Mouse (Mus musculus): ENCODE results near the gene Cd109.

Cd109 gene

DNA sequence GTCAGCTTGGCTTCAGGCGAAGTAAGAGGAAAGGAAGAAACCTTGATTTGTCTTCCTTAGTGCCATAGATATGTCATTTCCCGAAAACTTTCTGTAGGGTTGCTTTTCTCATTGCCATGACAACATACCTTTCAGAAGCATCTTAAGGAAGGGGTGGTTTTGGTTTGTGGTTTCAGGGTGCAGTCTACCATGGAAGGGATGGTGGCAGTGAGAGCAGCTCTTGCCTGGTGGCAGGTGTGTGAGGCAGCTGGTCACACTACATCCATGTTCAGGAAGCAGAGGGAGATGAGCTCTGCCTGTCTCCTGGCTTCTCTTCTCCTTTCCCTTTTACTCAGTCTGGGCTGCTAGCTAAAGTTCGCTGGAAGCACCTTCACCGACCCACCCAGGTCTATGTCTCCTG is 26.0 kb downstream of the Cd109 start:
- DNase-seq (ENCODE audit: low read depth, low spot score): no peak

- DNase-seq (ENCODE audit: low read depth, low spot score): peak; percentile 63
Observed at GRCm38 (mm10) chr9:78646008-78646777, 30.8 kb downstream of the Cd109 start.

DNA sequence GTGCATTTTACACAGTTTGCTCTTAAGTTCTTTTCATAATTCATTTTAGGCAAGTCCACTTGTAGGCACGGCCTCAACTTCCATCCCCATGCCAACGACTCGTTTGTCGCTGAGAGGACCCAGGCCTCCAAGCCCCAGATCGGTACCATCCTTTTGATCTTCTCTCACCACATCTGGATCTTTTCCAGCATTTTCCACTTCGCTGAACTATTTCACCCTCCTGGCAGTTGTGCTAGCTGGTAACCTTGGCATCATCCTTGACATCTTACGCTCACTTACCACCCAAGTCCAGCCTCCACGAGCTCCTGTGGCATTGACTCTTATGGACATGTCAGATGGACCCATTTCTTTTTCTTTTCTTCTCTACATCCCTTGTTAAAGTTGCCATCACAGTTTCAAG is 33.3 kb downstream of the Cd109 start:
- DNase-seq (ENCODE audit: low read depth, low spot score): no peak

- DNase-seq (ENCODE audit: low read depth, low spot score): no peak
Observed at GRCm38 (mm10) chr9:78649398-78649797, 34.1 kb downstream of the Cd109 start.

DNA sequence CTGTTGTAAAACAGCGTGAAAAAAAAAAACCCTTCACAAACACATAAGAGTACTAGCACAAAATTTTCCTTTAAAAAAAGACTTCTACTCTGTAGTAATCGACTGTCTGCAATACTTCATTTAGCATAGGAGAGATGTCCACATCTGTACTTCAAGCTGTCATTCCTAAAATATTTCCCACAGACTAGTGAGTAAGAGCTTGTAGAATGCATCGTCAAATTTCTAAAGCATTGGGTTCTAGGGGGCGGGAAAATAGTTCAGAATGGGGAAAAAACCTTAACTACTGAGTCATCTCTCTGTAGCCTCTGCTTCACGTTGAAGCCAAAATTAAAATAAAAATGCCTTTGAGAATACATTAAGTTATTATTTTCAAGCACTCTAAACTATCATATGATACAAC is 42.2 kb downstream of the Cd109 start:
- DNase-seq (ENCODE audit: low read depth, low spot score): no peak

DNA sequence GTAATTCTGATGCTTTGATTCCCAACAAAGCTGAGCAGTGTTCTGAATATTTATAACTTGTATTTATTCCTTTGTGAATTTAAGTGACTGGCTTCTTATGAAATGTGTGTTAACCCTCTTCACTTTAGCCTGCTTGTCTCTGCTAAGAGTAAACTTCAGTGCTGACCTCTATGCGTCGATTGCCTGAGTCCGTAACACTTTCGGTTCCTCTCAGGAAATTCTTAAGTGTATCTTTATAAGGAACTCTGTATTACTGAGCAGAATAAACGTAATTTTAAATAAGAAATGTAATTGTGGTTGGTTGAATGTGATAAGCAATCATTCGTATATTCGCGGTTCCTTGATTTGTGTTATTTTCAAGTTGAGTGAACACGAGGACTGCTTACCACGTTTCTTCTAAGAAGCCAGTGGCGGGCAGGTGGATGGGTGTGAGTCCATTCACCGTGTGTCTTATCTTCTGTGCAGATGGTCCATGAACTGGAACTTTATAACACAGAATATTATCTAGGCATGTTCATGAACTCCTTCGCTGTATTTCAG is 56.2 kb downstream of the Cd109 start:
- DNase-seq (ENCODE audit: low read depth, low spot score): no peak

DNA sequence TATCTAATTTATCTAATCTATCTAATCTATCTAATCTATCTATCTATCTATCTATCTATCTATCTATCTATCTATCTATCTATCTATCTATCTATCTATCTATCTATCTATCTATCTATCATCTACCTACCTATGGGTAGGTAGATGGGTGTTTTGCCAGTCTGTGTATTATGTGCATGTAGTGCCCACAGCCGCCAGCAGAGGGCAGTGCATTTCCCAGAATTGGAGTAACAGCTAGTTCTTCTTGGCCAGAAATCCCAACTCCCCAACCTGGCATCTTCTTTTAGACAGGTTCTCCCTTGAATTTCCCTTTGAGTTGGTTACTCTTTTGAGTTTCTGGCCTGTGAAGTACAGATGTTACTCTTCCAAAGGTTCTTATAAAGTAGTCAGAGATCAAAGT is 85.3 kb downstream of the Cd109 start:
- peak; percentile 72 for DNase-seq (ENCODE audit: low read depth, low spot score)

DNA sequence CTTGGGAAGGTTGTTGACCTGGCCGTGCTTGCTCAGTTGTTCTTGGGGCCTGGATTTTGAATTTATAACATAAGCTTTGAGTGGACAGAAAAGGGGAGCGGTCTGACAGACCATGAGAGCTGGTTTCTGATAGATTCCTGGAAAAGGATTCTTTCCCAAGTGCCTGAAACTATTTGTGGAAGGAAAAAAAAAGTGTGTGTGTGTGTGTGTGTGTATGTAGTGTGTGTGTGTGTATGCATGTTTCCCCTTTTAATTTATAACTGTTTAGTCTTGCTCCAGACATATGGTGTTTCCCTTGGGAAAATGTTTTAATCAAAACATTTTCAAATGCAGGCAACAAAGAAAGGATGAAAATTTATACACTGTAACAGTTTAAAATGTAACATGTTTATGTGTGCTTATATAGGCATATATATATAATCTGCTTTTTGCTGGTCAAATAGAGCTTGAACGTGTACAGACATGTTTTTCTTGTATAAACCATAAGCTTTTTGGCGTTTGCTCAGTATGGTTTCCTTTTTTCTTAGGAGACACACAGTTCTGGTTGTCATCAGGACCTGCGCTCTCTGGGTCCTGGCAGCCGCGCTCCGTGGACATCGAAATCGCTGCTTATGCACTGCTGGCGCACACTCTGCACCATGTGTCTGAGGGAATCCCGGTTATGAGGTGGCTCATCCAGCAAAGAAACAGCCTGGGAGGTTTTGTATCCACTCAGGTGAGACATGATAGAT is 87.3 kb downstream of the Cd109 start:
- DNase-seq (ENCODE audit: low read depth, low spot score): no peak

DNA sequence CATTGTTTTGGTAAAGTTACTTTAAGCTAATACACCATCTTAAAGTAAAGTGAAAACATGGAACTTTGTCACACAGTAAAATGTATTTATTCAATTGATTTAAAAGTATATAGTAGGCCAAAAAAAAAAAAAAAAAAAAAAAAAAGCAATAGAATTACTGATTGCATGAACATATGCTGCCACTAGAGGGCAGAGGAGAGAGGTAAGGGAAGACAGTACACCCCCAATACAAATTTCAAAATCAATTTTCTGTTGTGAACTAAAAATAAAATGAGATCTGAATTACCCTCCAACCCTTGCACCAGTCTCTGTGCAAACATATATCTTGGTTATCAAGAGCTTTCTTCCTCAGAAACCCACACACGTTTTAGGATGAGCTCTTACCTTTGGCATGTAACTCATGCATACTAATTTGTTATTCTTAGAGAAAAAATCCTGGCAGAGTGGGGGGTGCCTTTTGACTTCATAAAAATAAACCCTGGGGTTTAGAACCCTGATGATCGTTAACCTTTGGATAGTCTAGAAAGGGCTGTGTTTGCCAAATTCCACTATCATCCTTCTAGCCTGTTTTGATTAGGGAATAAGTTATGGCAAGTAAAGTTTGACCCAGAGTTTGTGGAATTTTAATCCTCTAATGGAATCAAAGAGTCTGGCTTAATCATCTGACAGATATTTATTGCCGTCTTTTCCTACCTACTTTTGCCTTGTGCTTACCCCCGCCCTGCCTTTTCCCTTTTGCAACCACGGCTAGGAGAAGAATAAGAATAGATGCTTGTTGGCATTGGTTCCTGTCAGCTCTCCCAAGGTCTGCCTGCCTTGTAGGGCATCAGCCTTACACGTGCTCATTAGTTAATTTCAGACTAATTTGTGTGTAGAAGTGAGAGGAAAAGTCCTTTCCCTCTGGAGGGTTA is 105.8 kb downstream of the Cd109 start:
- no peak for DNase-seq (ENCODE audit: low read depth, low spot score)

DNA sequence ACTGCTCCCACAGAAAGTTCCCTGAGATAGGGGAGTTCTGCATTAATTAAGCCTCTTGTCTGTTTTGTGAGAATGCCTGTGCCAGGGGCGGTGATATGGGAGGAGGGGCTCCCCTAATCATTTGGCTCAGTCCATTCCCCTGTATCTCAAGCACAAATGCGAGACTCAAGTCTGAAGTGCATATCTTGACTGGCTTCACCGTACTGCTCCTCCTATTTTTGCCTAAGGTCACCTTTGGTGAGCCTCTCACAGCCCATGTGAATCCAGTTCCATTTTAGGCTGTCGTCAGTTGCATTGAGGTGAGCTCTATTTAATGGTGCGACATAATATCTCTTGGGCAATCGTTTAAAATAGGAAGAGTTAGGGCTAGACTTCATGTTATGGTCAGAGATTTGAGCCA is 116.6 kb downstream of the Cd109 start:
- peak; percentile 59 for DNase-seq (ENCODE audit: low read depth, low spot score)

DNA sequence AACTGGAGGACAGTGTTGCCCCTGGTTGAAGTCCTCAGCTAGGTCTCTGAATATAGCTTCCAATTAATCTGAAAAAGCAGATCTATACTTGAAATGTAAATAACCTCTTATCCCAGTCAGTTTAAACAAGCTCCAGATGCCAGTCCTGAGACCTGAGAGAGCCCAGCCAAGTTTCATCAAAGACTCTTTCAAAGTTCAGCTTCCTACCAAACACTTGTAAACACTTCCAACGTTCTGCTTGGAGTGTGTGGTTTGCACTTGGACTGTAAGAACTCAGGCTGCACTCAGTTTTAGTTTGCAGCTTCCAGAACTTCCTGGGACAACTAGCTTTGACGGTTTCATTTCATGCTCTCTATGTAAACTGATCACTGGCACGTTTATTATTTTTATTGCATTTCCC is 120.2 kb downstream of the Cd109 start:
- DNase-seq (ENCODE audit: low read depth, low spot score): no peak

DNA sequence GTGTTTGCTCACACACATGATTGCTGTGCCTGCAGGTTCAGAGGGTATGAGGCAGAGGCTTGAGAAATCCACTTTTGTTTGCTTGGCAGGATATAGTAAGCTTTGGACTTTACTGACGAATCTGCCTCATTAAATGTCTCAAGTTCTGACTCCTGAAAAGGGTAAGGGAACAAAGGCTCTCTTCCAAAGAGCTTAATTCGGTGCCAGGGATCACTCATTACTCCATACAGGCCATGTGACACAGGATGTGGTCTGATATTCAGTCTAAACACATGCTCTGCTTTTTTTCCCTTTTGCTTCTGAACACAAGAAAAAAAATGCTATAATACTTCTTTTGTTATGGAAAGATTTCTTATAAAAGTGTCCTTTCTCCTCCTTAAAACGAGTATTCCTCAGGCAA is 126.7 kb downstream of the Cd109 start:
- no peak for DNase-seq (ENCODE audit: low read depth, low spot score)

DNA sequence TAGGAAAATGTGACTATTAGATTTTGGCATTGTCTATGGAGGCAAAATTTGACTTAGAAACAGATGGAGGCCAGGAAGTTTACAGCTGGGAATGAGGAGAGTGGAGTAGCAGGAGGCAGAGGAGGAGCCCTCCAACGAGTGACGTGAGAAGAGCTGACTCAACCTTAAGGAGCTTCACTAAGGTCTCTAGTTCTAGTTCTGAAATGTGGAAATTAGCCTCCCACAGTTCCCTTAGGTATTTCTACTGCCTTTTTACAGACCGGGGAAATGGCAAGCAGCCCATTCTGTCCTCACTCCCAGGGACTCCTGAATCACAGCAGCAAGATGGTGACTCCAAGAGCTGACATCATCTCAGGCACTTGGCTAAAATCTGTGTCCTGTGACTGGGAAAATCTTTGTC is 134.9 kb downstream of the Cd109 start:
- no peak for DNase-seq (ENCODE audit: low read depth, low spot score)

All from ES-CJ7 (cell line).